Mouse (Mus musculus) embryonic fibroblast, embryonic 13.5 days (primary cell): ENCODE results near the gene Leng9.

Experiments
- CTCF ChIP-seq: IDR thresholded peaks from 2 replicates; pipeline ENCODE4 v1.5.1; 2011; ENCODE audit warnings: mild to moderate bottlenecking, control low read depth, low read length, moderate library complexity, borderline replicate concordance; ENCODE audit not compliant: insufficient read depth
- POLR2A ChIP-seq: IDR thresholded peaks from 2 replicates; pipeline ENCODE4 v1.6.1; 2011; ENCODE audit warnings: low read depth, mild to moderate bottlenecking, control low read depth, low read length, moderate library complexity

- TF ChIP-seq CTCF (no peak), POLR2A (0 out of 2 replicates have a peak, but pooled peaks have one; percentile 28)
Measured at GRCm38 (mm10) chr7:4148341-4149208, 1.6 kb downstream of the Leng9 start.
